Mouse (Mus musculus): ENCODE measurements around the gene Cep41. TPM values are rescaled to one million over a fixed set of nuclear protein-coding genes. Genes with fewer than 3 reads are reported as not detected.

Cep41 gene
- polyA plus RNA-seq, 1 experiment from 2014 or later, result 14.3 TPM

- no peak overlapping the region for H3K4me2 ChIP-seq
- H3K4me1 ChIP-seq (replicated peaks; ENCODE audit: control insufficient read depth, insufficient read depth, low read length), result 0 out of 2 replicates have a peak, but pooled peaks cover 2% of the 10 kb centered on the region
- H3K4me3 ChIP-seq (ENCODE audit: low read depth, low read length), result no peak overlapping the region
- WGBS, result 49% methylated on average over 5 of the region's 5 CpGs
- H3K27ac ChIP-seq (ENCODE audit: low read depth, low read length), result no peak overlapping the region
- no peaks in the 10 kb centered on the region for H3K36me3 ChIP-seq (ENCODE audit: control insufficient read depth, insufficient read depth, low read length)
- no peaks in the 10 kb centered on the region for H3K9me3 ChIP-seq (ENCODE audit: control insufficient read depth, low read length)
- ATAC-seq (replicated peaks; ENCODE audit: low FRiP score) (no peak), DNase-seq (ENCODE audit: low spot score) (no peak)
- no peak overlapping the region for H3K9ac ChIP-seq (ENCODE audit: low read depth, low read length)
- no peaks in the 10 kb centered on the region for H3K27me3 ChIP-seq (replicated peaks; ENCODE audit: control insufficient read depth, insufficient read depth, low read length)
Observed at GRCm38 (mm10) chr6:30605672-30606071, 87.9 kb downstream of the Cep41 start.

GRCm38 (mm10) chr6:30605111-30605510, 88.4 kb downstream of the Cep41 start:
- no peak overlapping the region for H3K4me2 ChIP-seq
- WGBS, result 88% methylated on average over 4 of the region's 4 CpGs
- ATAC-seq (replicated peaks; ENCODE audit: low FRiP score) (no peak), DNase-seq (ENCODE audit: low spot score) (no peak)
- no peak overlapping the region for H3K4me3 ChIP-seq (ENCODE audit: low read depth, low read length)
- no peaks in the 10 kb centered on the region for H3K9me3 ChIP-seq (ENCODE audit: control insufficient read depth, low read length)
- no peaks in the 10 kb centered on the region for H3K36me3 ChIP-seq (ENCODE audit: control insufficient read depth, insufficient read depth, low read length)
- 0 out of 2 replicates have a peak, but pooled peaks cover 2% of the 10 kb centered on the region for H3K4me1 ChIP-seq (replicated peaks; ENCODE audit: control insufficient read depth, insufficient read depth, low read length)
- no peaks in the 10 kb centered on the region for H3K27me3 ChIP-seq (replicated peaks; ENCODE audit: control insufficient read depth, insufficient read depth, low read length)
- H3K9ac ChIP-seq (ENCODE audit: low read depth, low read length), result no peak overlapping the region
- no peak overlapping the region for H3K27ac ChIP-seq (ENCODE audit: low read depth, low read length)

GRCm38 (mm10) chr6:30604342-30604867, 89.1 kb downstream of the Cep41 start:
- 0 out of 2 replicates have a peak, but pooled peaks cover 2% of the 10 kb centered on the region for H3K4me1 ChIP-seq (replicated peaks; ENCODE audit: control insufficient read depth, insufficient read depth, low read length)
- H3K4me2 ChIP-seq, result no peak overlapping the region
- H3K27me3 ChIP-seq (replicated peaks; ENCODE audit: control insufficient read depth, insufficient read depth, low read length), result no peaks in the 10 kb centered on the region
- ATAC-seq (replicated peaks; ENCODE audit: low FRiP score) (no peak), DNase-seq (ENCODE audit: low spot score) (no peak)
- no peak overlapping the region for H3K4me3 ChIP-seq (ENCODE audit: low read depth, low read length)
- H3K27ac ChIP-seq (ENCODE audit: low read depth, low read length), result no peak overlapping the region
- H3K9ac ChIP-seq (ENCODE audit: low read depth, low read length), result no peak overlapping the region
- 58% methylated on average over 7 of the region's 7 CpGs for WGBS
- H3K9me3 ChIP-seq (ENCODE audit: control insufficient read depth, low read length), result no peaks in the 10 kb centered on the region
- no peaks in the 10 kb centered on the region for H3K36me3 ChIP-seq (ENCODE audit: control insufficient read depth, insufficient read depth, low read length)

MicroRNAs encoded within 50 kb of the gene (microRNA counts, 519-probe panel; counts per million panel counts)
- microRNA mmu-miR-335-3p (6,040 counts per million, percentile 68 among the panel's probes with 10 or more counts), microRNA mmu-miR-335-5p (7,347 counts per million, percentile 89 among the panel's probes with 10 or more counts)

Small RNAs within 50 kb of the gene (microRNA-seq; reads per million reads assigned to microRNA genes)
- 81,481 reads per million, percentile 100 among the genes with 10 or more reads in this experiment for gene Mir335 (ENCODE audit: borderline number of aligned reads)

Other genes with a start within 250 kb of the Cep41 start
- gene Tmem209, start 184.0 kb downstream of the Cep41 start, polyA plus RNA-seq (2014; fragmentation: Nextera tagmentation; extraction: Ambion mirVana), result 44.2 and 49.2 TPM in 2 replicates
- 0.18 TPM in 1 of 2 replicates, not detected in the other for gene Ssmem1, start 183.9 kb downstream of the Cep41 start, polyA plus RNA-seq (2014; fragmentation: Nextera tagmentation; extraction: Ambion mirVana)
- gene Cpa2, start 152.2 kb downstream of the Cep41 start, polyA plus RNA-seq (2014; fragmentation: Nextera tagmentation; extraction: Ambion mirVana), result 1.7 and 1.9 TPM in 2 replicates
- gene Cpa4, start 125.4 kb downstream of the Cep41 start, polyA plus RNA-seq (2014; fragmentation: Nextera tagmentation; extraction: Ambion mirVana), result 0.44 and 0.45 TPM in 2 replicates
- 0.14 TPM in 1 of 2 replicates, not detected in the other for gene Cpa5, start 82.7 kb downstream of the Cep41 start, polyA plus RNA-seq (2014; fragmentation: Nextera tagmentation; extraction: Ambion mirVana)
- 0.69 and 1.0 TPM in 2 replicates for gene Cpa1, start 54.5 kb downstream of the Cep41 start, polyA plus RNA-seq (2014; fragmentation: Nextera tagmentation; extraction: Ambion mirVana)
- gene Mest, start 29.8 kb upstream of the Cep41 start, polyA plus RNA-seq (2014; fragmentation: Nextera tagmentation; extraction: Ambion mirVana), result 800 and 828 TPM in 2 replicates
- 17.9 and 19.4 TPM in 2 replicates for gene Copg2, start 203.0 kb upstream of the Cep41 start, polyA plus RNA-seq (2014; fragmentation: Nextera tagmentation; extraction: Ambion mirVana)
- gene Tsga13, start 221.8 kb upstream of the Cep41 start, polyA plus RNA-seq (2014; fragmentation: Nextera tagmentation; extraction: Ambion mirVana), result not detected in 2 replicates